Mouse (Mus musculus): Measurements from ENCODE around the gene Tm9sf3. TPM values are rescaled to one million over a fixed set of nuclear protein-coding genes. Genes with fewer than 3 reads are reported as not detected.

The Tm9sf3 gene
- polyA plus RNA-seq, 1 experiment from 2014 or later, result 151 TPM

DNA sequence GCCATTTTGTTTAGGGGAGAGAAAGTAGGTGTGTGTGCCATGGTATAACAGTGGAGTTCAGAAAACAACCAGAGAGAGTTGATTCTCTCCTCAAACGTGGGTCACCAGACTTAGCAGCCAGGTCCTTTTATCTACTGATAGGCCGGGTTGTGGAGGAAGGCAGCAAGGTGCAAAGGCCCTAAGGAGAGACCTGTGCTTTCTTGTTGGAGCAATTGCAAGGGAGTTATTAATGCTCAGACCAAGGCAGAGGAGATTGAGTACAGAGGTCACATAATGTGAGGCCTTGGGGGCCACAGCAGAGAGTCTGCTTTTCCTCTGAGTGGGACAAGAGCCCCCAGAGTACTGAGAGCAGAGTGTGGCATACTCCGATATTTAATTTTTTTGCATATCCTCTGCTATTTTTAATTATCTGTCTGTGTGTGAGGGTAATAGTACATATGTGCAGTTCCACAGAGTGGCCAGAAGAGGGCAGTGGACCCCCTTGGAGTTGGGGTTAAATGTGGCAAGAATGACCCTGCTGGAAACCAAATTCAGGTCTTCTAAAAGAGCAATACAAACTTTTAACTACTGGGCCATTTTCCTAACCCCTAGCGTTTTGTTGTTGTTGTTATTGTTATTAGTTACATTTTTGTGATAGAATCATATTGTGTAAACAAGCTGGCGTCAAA lies 27.3 kb upstream of the Tm9sf3 start:
- Histone ChIP-seq H3K27me3 (replicated peaks; ENCODE audit: control insufficient read depth, insufficient read depth, low read length) (no peaks in the 10 kb centered on the region), H3K9me3 (ENCODE audit: control insufficient read depth, low read length) (no peaks in the 10 kb centered on the region), H3K4me3 (ENCODE audit: low read depth, low read length) (no peak overlapping the region), H3K9ac (ENCODE audit: low read length) (no peak overlapping the region), H3K4me1 (replicated peaks; ENCODE audit: control insufficient read depth, insufficient read depth, low read length) (no peaks in the 10 kb centered on the region), H3K4me2 (ENCODE audit: low read length) (no peak overlapping the region), H3K36me3 (ENCODE audit: control insufficient read depth, insufficient read depth, low read length) (no peaks in the 10 kb centered on the region), H3K27ac (ENCODE audit: low read depth) (no peak overlapping the region)
- no peak for DNase-seq (ENCODE audit: low spot score)
- 61% methylated on average over 5 of the region's 5 CpGs for WGBS
- ATAC-seq (replicated peaks; ENCODE audit: low FRiP score, low TSS enrichment, low read depth), result no peak

DNA sequence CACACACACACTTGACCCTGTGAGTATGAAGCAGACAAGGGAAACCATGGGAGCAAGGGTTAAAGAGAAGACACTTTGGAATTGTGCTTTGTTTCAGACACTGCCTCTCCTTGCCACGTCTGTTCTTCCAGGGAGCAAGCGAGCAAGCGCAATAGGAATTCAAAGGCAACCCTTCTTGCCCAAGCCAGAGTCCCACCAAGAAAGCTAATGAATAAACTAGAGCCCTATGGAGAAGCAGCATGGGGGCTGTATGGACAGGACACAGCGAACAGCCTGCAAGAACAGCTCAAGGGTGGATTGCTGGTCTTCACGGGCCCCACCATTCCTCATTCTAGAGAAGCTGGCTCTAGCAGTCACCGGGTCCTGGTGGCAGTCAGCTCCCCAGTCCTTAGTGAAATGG lies 24.8 kb upstream of the Tm9sf3 start:
- no peak for DNase-seq (ENCODE audit: low spot score)
- H3K9ac ChIP-seq (ENCODE audit: low read length), result no peak overlapping the region
- no peak overlapping the region for H3K27ac ChIP-seq (ENCODE audit: low read depth)
- H3K36me3 ChIP-seq (ENCODE audit: control insufficient read depth, insufficient read depth, low read length), result no peaks in the 10 kb centered on the region
- H3K4me3 ChIP-seq (ENCODE audit: low read depth, low read length), result no peak overlapping the region
- no peak overlapping the region for H3K4me2 ChIP-seq (ENCODE audit: low read length)
- no peak for ATAC-seq (replicated peaks; ENCODE audit: low FRiP score, low TSS enrichment, low read depth)
- H3K27me3 ChIP-seq (replicated peaks; ENCODE audit: control insufficient read depth, insufficient read depth, low read length), result no peaks in the 10 kb centered on the region
- peaks cover 2% of the 10 kb centered on the region; the same call in 1 of the 2 replicates for H3K4me1 ChIP-seq (replicated peaks; ENCODE audit: control insufficient read depth, insufficient read depth, low read length)
- WGBS, result 69% methylated on average over 6 of the region's 6 CpGs
- no peaks in the 10 kb centered on the region for H3K9me3 ChIP-seq (ENCODE audit: control insufficient read depth, low read length)

DNA sequence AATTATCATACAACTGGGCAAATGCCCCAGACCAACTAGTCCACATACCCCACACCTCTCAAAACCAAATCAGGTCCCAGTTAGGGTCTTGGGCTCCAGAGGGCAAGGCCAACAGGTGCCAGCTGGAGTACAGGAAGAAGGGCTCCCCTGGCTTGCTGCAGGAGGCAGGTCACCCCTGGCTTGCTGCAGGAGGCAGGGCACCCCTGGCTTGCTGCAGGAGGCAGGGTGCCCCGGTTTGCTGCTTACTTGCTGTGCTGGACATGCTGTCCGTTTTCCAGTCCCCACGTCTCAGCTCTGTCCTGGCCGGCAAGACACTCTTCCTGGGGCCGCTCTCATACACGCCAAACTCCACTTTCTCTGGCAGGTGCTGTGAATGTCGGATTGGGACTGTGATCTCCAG lies 23.4 kb upstream of the Tm9sf3 start:
- peaks cover 5% of the 10 kb centered on the region; the same call in 1 of the 2 replicates for H3K4me1 ChIP-seq (replicated peaks; ENCODE audit: control insufficient read depth, insufficient read depth, low read length)
- no peak overlapping the region for H3K4me3 ChIP-seq (ENCODE audit: low read depth, low read length)
- H3K27me3 ChIP-seq (replicated peaks; ENCODE audit: control insufficient read depth, insufficient read depth, low read length), result no peaks in the 10 kb centered on the region
- WGBS, result 86% methylated on average over 7 of the region's 7 CpGs
- ATAC-seq (replicated peaks; ENCODE audit: low FRiP score, low TSS enrichment, low read depth) (no peak), DNase-seq (ENCODE audit: low spot score) (no peak)
- H3K27ac ChIP-seq (ENCODE audit: low read depth), result no peak overlapping the region
- no peak overlapping the region for H3K9ac ChIP-seq (ENCODE audit: low read length)
- no peak overlapping the region for H3K4me2 ChIP-seq (ENCODE audit: low read length)
- H3K36me3 ChIP-seq (ENCODE audit: control insufficient read depth, insufficient read depth, low read length), result no peaks in the 10 kb centered on the region
- no peaks in the 10 kb centered on the region for H3K9me3 ChIP-seq (ENCODE audit: control insufficient read depth, low read length)

DNA sequence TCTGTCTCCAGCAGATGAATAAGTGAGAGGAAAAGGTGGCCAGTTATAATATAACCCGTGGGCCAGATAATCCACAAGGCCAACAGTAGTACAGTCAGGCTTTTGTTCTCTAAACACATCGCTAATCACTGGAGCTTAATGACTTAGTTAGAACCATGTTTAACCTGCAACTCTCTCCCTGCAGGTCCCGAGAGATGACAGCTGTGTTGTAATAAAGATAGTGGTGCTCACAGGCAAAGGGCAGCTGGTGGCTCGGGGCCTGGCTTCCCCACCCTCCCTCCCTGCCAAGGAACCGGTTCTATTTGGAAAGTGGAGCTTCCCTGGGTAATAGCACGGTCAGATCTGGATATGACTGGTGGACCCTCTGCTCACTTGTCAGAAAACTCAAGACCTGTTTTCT lies 20.7 kb upstream of the Tm9sf3 start:
- Histone ChIP-seq H3K9ac (ENCODE audit: low read length) (no peak overlapping the region), H3K27ac (ENCODE audit: low read depth) (no peak overlapping the region), H3K9me3 (ENCODE audit: control insufficient read depth, low read length) (no peaks in the 10 kb centered on the region), H3K4me2 (ENCODE audit: low read length) (no peak overlapping the region), H3K36me3 (ENCODE audit: control insufficient read depth, insufficient read depth, low read length) (no peaks in the 10 kb centered on the region), H3K4me1 (replicated peaks; ENCODE audit: control insufficient read depth, insufficient read depth, low read length) (peaks cover 5% of the 10 kb centered on the region; the same call in 1 of the 2 replicates), H3K4me3 (ENCODE audit: low read depth, low read length) (no peak overlapping the region), H3K27me3 (replicated peaks; ENCODE audit: control insufficient read depth, insufficient read depth, low read length) (no peaks in the 10 kb centered on the region)
- no peak for DNase-seq (ENCODE audit: low spot score)
- 22% methylated on average over 6 of the region's 6 CpGs for WGBS
- peak; percentile 45; the same call in 1 of the 2 replicates for ATAC-seq (replicated peaks; ENCODE audit: low FRiP score, low TSS enrichment, low read depth)

DNA sequence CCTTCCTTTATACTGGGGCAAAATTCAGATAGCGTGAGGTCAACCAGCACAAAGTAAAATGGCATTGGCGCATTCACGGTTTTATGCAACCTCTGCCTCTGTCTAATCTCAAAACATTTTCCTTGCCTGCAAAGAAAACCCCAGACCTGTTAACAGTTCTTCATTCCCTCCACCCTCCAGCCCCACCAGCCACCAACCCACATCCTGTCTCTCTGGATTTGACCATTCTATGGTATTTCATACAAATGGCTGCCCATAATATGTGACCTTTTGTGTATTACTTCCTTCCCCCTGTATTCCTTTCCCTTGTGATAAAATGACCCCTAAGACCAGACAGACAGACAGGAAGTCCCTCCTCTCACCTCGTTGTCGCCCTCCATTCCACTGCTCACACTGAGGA lies 18.9 kb upstream of the Tm9sf3 start:
- ATAC-seq (replicated peaks; ENCODE audit: low FRiP score, low TSS enrichment, low read depth), result no peak
- no peak overlapping the region for H3K4me2 ChIP-seq (ENCODE audit: low read length)
- no peak overlapping the region for H3K27ac ChIP-seq (ENCODE audit: low read depth)
- no peak overlapping the region for H3K4me3 ChIP-seq (ENCODE audit: low read depth, low read length)
- H3K4me1 ChIP-seq (replicated peaks; ENCODE audit: control insufficient read depth, insufficient read depth, low read length), result peaks cover 5% of the 10 kb centered on the region; the same call in 1 of the 2 replicates
- no peaks in the 10 kb centered on the region for H3K36me3 ChIP-seq (ENCODE audit: control insufficient read depth, insufficient read depth, low read length)
- H3K9me3 ChIP-seq (ENCODE audit: control insufficient read depth, low read length), result no peaks in the 10 kb centered on the region
- DNase-seq (ENCODE audit: low spot score), result no peak
- WGBS, result 62% methylated on average over 5 of the region's 5 CpGs
- no peak overlapping the region for H3K9ac ChIP-seq (ENCODE audit: low read length)
- H3K27me3 ChIP-seq (replicated peaks; ENCODE audit: control insufficient read depth, insufficient read depth, low read length), result no peaks in the 10 kb centered on the region

DNA sequence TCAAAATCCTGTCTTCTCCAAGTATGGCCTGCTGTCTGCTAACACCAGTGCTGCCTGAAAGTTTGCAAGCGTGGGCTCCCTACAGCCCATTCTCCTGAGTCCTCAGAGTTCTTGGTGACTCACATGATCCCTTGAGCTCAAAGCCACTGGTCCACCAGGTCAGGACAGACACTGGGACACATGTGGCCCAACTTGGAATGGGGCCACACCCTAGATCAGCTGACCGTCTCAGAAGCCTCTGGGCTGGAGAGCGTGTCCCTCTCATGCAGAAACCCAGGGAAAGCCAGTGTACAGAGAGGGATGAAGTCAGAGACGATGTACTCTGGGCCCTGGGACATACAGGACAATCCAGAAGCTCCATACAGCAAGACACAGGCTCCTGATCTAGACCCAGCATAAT lies 18.4 kb upstream of the Tm9sf3 start:
- Histone ChIP-seq H3K9ac (ENCODE audit: low read length) (no peak overlapping the region), H3K4me3 (ENCODE audit: low read depth, low read length) (no peak overlapping the region), H3K36me3 (ENCODE audit: control insufficient read depth, insufficient read depth, low read length) (no peaks in the 10 kb centered on the region), H3K4me1 (replicated peaks; ENCODE audit: control insufficient read depth, insufficient read depth, low read length) (peaks cover 5% of the 10 kb centered on the region; the same call in 1 of the 2 replicates), H3K4me2 (ENCODE audit: low read length) (no peak overlapping the region), H3K27me3 (replicated peaks; ENCODE audit: control insufficient read depth, insufficient read depth, low read length) (no peaks in the 10 kb centered on the region), H3K9me3 (ENCODE audit: control insufficient read depth, low read length) (no peaks in the 10 kb centered on the region), H3K27ac (ENCODE audit: low read depth) (no peak overlapping the region)
- WGBS, result 90% methylated on average over 4 of the region's 4 CpGs
- no peak for ATAC-seq (replicated peaks; ENCODE audit: low FRiP score, low TSS enrichment, low read depth)
- DNase-seq (ENCODE audit: low spot score), result no peak

DNA sequence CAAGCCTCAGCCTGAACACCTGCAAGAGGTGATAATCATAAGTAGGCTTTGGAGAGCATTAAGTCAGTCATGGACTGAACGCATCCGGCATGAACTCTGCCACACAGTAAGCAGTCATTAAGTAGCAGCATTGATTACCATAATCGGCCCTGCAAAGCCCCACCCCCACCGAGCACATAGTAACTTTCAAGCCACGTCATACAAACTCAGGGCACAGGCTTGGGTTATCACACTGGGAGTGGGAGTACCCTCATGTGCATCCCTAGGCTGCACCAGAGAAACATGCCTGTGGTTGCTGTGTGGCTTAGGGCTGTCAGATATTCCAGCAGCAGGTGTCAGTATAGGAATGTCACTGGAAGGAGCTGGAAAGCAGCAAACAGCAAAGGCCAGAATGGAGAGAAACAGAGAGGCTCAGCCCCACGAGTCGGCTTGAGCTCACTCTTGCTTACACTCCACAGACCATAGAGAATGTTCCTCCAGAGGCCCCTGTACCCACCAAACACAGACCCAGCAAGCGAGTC lies 16.0 kb upstream of the Tm9sf3 start:
- 70% methylated on average over 8 of the region's 8 CpGs for WGBS
- ATAC-seq (replicated peaks; ENCODE audit: low FRiP score, low TSS enrichment, low read depth) (no peak), DNase-seq (ENCODE audit: low spot score) (no peak)
- Histone ChIP-seq H3K9me3 (ENCODE audit: control insufficient read depth, low read length) (no peaks in the 10 kb centered on the region), H3K4me2 (ENCODE audit: low read length) (no peak overlapping the region), H3K27me3 (replicated peaks; ENCODE audit: control insufficient read depth, insufficient read depth, low read length) (no peaks in the 10 kb centered on the region), H3K4me1 (replicated peaks; ENCODE audit: control insufficient read depth, insufficient read depth, low read length) (peaks cover 5% of the 10 kb centered on the region; the same call in 1 of the 2 replicates), H3K4me3 (ENCODE audit: low read depth, low read length) (no peak overlapping the region), H3K27ac (ENCODE audit: low read depth) (no peak overlapping the region), H3K36me3 (ENCODE audit: control insufficient read depth, insufficient read depth, low read length) (no peaks in the 10 kb centered on the region), H3K9ac (ENCODE audit: low read length) (no peak overlapping the region)

DNA sequence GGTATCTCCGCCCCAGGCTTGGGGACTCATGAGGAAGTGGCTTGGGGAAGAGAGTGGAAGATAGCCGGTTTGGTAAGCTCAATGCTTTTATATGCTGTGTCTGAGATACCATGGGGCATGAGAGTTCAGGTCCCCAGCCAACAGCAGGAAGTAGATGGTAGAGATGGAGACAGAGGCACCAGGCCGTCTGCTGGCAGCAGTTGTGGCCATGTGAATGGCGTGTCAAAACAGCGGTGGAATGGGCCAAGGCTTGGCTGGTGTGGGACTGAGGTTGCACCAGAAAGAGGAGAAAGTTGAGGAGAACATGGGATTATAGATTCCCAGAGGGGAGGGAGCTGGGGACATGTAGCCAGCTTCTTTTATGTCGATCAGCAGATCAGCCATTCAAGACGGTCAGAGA lies 14.8 kb upstream of the Tm9sf3 start:
- no peak overlapping the region for H3K4me3 ChIP-seq (ENCODE audit: low read depth, low read length)
- 81% methylated on average over 7 of the region's 7 CpGs for WGBS
- ATAC-seq (replicated peaks; ENCODE audit: low FRiP score, low TSS enrichment, low read depth) (no peak), DNase-seq (ENCODE audit: low spot score) (no peak)
- no peaks in the 10 kb centered on the region for H3K36me3 ChIP-seq (ENCODE audit: control insufficient read depth, insufficient read depth, low read length)
- H3K27me3 ChIP-seq (replicated peaks; ENCODE audit: control insufficient read depth, insufficient read depth, low read length), result no peaks in the 10 kb centered on the region
- H3K9ac ChIP-seq (ENCODE audit: low read length), result no peak overlapping the region
- H3K4me1 ChIP-seq (replicated peaks; ENCODE audit: control insufficient read depth, insufficient read depth, low read length), result peaks cover 3% of the 10 kb centered on the region; the same call in 1 of the 2 replicates
- no peak overlapping the region for H3K27ac ChIP-seq (ENCODE audit: low read depth)
- no peak overlapping the region for H3K4me2 ChIP-seq (ENCODE audit: low read length)
- H3K9me3 ChIP-seq (ENCODE audit: control insufficient read depth, low read length), result no peaks in the 10 kb centered on the region

DNA sequence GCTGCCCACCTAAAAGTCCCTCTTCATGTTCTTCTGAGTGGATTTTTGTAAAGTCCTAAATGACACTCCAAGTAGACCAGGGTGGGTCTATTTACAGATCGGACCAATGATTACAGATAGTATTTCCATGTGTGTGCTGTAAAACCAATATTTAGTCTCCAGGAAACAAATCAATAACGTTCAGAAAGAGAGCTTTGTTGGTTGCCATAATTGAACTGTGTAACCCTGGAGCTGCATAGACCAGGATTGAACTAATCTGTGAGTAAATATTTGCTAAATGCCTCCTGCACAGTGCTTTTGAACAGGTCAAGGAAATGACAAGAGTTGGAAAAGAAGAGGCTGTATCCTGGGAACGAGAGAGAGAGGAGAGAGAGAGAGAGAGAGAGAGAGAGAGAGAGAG lies 11.8 kb upstream of the Tm9sf3 start:
- H3K36me3 ChIP-seq (ENCODE audit: control insufficient read depth, insufficient read depth, low read length), result no peaks in the 10 kb centered on the region
- no peaks in the 10 kb centered on the region for H3K27me3 ChIP-seq (replicated peaks; ENCODE audit: control insufficient read depth, insufficient read depth, low read length)
- peak overlapping the region; percentile 1; the same call in 1 of the 2 replicates for H3K4me2 ChIP-seq (ENCODE audit: low read length)
- no peak overlapping the region for H3K4me3 ChIP-seq (ENCODE audit: low read depth, low read length)
- no peaks in the 10 kb centered on the region for H3K9me3 ChIP-seq (ENCODE audit: control insufficient read depth, low read length)
- no peak; the same call in 1 of the 2 replicates for ATAC-seq (replicated peaks; ENCODE audit: low FRiP score, low TSS enrichment, low read depth)
- H3K27ac ChIP-seq (ENCODE audit: low read depth), result peak overlapping the region; percentile 14; the same call in 1 of the 2 replicates
- 61% methylated on average over 3 of the region's 3 CpGs for WGBS
- no peak for DNase-seq (ENCODE audit: low spot score)
- no peak overlapping the region for H3K9ac ChIP-seq (ENCODE audit: low read length)
- no peaks in the 10 kb centered on the region for H3K4me1 ChIP-seq (replicated peaks; ENCODE audit: control insufficient read depth, insufficient read depth, low read length)

Data from intestine, embryonic 14.5 days (tissue).